Mouse (Mus musculus) kidney, embryonic 16.5 days (tissue): Measurements from ENCODE around the gene Ranbp9. TPM values are rescaled to one million over a fixed set of nuclear protein-coding genes. Genes with fewer than 3 reads are reported as not detected.
A peak's percentile ranks its signal among the peaks of the same experiment; 100 is the strongest.

ENCODE experiments used
- ATAC-seq: fragments of 200-750 bp; cut with Nextera tagmentation; 2 replicates; pipeline ENCODE4 v1.8.0; 2017; ENCODE audit warnings: moderate TSS enrichment; ENCODE audit not compliant: low FRiP score, low TSS enrichment
- H3K27ac ChIP-seq: fragments of 300-500 bp; sonication (generic); 2 replicates; pipeline ENCODE4 v1.5.1; 2014; ENCODE audit warnings: low read length
- H3K27me3 ChIP-seq: fragments of 300-500 bp; sonication (generic); 2 replicates; pipeline ENCODE4 v1.6.1; 2014; ENCODE audit warnings: low read length, control low read depth, mixed read lengths; ENCODE audit not compliant: insufficient read depth
- H3K36me3 ChIP-seq: fragments of 300-500 bp; sonication (generic); 2 replicates; pipeline ENCODE4 v1.6.1; 2014; ENCODE audit warnings: low read length, control low read depth, mixed read lengths; ENCODE audit not compliant: insufficient read depth
- H3K4me1 ChIP-seq: fragments of 300-500 bp; sonication (generic); 2 replicates; pipeline ENCODE4 v1.6.1; 2014; ENCODE audit warnings: low read length, control low read depth, mixed read lengths; ENCODE audit not compliant: insufficient read depth
- H3K4me2 ChIP-seq: fragments of 300-500 bp; sonication (generic); replicated peaks from 2 replicates; pipeline ENCODE4 v1.6.1; 2014; ENCODE audit warnings: low read depth, low read length
- H3K4me3 ChIP-seq: fragments of 300-500 bp; sonication (generic); 2 replicates; pipeline ENCODE4 v1.5.1; 2014; ENCODE audit warnings: mild to moderate bottlenecking, low read length
- H3K9ac ChIP-seq: fragments of 300-500 bp; sonication (generic); replicated peaks from 2 replicates; pipeline ENCODE4 v1.6.1; 2014; ENCODE audit warnings: low read length
- H3K9me3 ChIP-seq: fragments of 300-500 bp; sonication (generic); 2 replicates; pipeline ENCODE4 v1.6.1; 2016; ENCODE audit warnings: low read length, control low read depth
- WGBS: fragments of 180-500 bp; shearing (Covaris S2); extraction: QIAGEN DNeasy Blood & Tissue Kit; methylation state at CpG from one replicate; pipeline ENCODE4 v1.1.7; 2014; 5-methylcytosine and 5-hydroxymethylcytosine counted together
- polyA plus RNA-seq: library from polyadenylated mRNA; unstranded; fragments of >200 nt; fragmentation: Nextera tagmentation; extraction: Ambion mirVana; gene quantifications from 2 replicates; pipeline ENCODE4 v1.2.1, GENCODE M21; 2015

Ranbp9 gene
- polyA plus RNA-seq, 1 experiment from 2014 or later, result 9.1 TPM

DNA sequence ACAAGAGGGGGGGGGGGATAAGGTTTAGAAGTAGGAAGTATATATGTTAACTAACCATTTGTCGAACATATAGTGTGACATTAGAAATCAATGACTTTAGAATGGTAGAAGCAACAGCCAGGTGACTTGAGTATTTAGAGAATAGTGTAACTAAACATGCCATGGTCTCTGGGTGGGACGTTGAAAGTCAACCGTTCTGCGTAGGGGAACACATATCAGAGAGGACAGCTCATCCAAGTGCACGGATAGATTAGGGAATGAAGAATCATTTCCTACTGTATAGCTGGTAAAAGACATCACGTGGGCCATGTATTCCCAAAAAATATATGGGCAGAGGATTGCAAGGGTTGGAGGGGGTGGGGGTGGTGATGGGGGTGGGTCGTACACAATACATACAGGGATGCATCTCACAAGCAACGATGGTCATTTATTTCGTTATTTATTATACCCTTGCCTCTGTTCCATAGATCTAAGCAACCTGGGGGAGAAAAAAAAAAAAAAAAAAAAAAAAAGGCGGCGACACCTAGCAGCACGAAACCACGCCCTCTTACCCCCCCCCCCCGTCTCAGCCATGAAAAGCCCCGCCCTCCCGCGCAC lies 83.3 kb downstream of the Ranbp9 start:
- Histone ChIP-seq H3K9ac (no peak overlapping the region; the same call in 1 of the 2 replicates), H3K4me1 (peaks cover 7% of the 10 kb centered on the region), H3K9me3 (peaks cover 13% of the 10 kb centered on the region; the same call in 1 of the 2 replicates), H3K36me3 (peaks cover 39% of the 10 kb centered on the region; the same call in 1 of the 2 replicates), H3K27ac (no peak overlapping the region; the same call in 1 of the 2 replicates), H3K4me2 (peak overlapping the region; percentile 78), H3K27me3 (no peaks in the 10 kb centered on the region), H3K4me3 (peak overlapping the region; percentile 80)
- ATAC-seq, result peak; percentile 37; the same call in 1 of the 2 replicates
- 55% methylated on average over 13 of the region's 17 CpGs for WGBS

- Histone ChIP-seq H3K27ac (no peak overlapping the region), H3K27me3 (no peaks in the 10 kb centered on the region), H3K9me3 (peaks cover 5% of the 10 kb centered on the region), H3K36me3 (peaks cover 15% of the 10 kb centered on the region), H3K9ac (no peak overlapping the region), H3K4me3 (no peak overlapping the region), H3K4me1 (no peaks in the 10 kb centered on the region), H3K4me2 (no peak overlapping the region)
- WGBS, result 96% methylated on average over 10 of the region's 10 CpGs
- no peak for ATAC-seq
Measured at GRCm38 (mm10) chr13:43385321-43385720, 95.8 kb downstream of the Ranbp9 start.

- 56% methylated on average over 3 of the region's 3 CpGs for WGBS
- no peak for ATAC-seq
- Histone ChIP-seq H3K27ac (no peak overlapping the region), H3K27me3 (no peaks in the 10 kb centered on the region), H3K36me3 (peaks cover 16% of the 10 kb centered on the region; the same call in 1 of the 2 replicates), H3K4me1 (no peaks in the 10 kb centered on the region), H3K9me3 (no peaks in the 10 kb centered on the region), H3K9ac (no peak overlapping the region), H3K4me2 (no peak overlapping the region), H3K4me3 (no peak overlapping the region)
Measured at GRCm38 (mm10) chr13:43379989-43380388, 101.1 kb downstream of the Ranbp9 start.

GRCm38 (mm10) chr13:43374918-43375432 lies 106.1 kb downstream of the Ranbp9 start:
- H3K9ac ChIP-seq, result no peak overlapping the region
- no peak overlapping the region for H3K27ac ChIP-seq
- no peak for ATAC-seq
- peaks cover 31% of the 10 kb centered on the region for H3K36me3 ChIP-seq
- WGBS, result 53% methylated on average over 2 of the region's 2 CpGs
- no peaks in the 10 kb centered on the region; the same call in 1 of the 2 replicates for H3K9me3 ChIP-seq
- H3K4me3 ChIP-seq, result no peak overlapping the region
- H3K4me2 ChIP-seq, result no peak overlapping the region
- H3K4me1 ChIP-seq, result no peaks in the 10 kb centered on the region; the same call in 1 of the 2 replicates
- H3K27me3 ChIP-seq, result no peaks in the 10 kb centered on the region

- H3K9ac ChIP-seq, result no peak overlapping the region
- no peak for ATAC-seq
- H3K9me3 ChIP-seq, result no peaks in the 10 kb centered on the region; the same call in 1 of the 2 replicates
- no peaks in the 10 kb centered on the region; the same call in 1 of the 2 replicates for H3K4me1 ChIP-seq
- no peak overlapping the region for H3K27ac ChIP-seq
- no peak overlapping the region for H3K4me3 ChIP-seq
- H3K27me3 ChIP-seq, result no peaks in the 10 kb centered on the region
- 87% methylated on average over 10 of the region's 10 CpGs for WGBS
- no peak overlapping the region for H3K4me2 ChIP-seq
- H3K36me3 ChIP-seq, result peaks cover 31% of the 10 kb centered on the region
Measured at GRCm38 (mm10) chr13:43374205-43374604, 106.9 kb downstream of the Ranbp9 start.

GRCm38 (mm10) chr13:43372892-43373291 lies 108.2 kb downstream of the Ranbp9 start:
- H3K9me3 ChIP-seq, result no peaks in the 10 kb centered on the region; the same call in 1 of the 2 replicates
- H3K4me1 ChIP-seq, result no peaks in the 10 kb centered on the region; the same call in 1 of the 2 replicates
- no peak overlapping the region for H3K27ac ChIP-seq
- no peak overlapping the region for H3K4me3 ChIP-seq
- peaks cover 31% of the 10 kb centered on the region for H3K36me3 ChIP-seq
- no peak overlapping the region for H3K9ac ChIP-seq
- H3K27me3 ChIP-seq, result no peaks in the 10 kb centered on the region
- 93% methylated on average over 1 of the region's 1 CpGs for WGBS
- H3K4me2 ChIP-seq, result no peak overlapping the region
- no peak for ATAC-seq

GRCm38 (mm10) chr13:43370063-43370462 lies 111.0 kb downstream of the Ranbp9 start:
- Histone ChIP-seq H3K9me3 (no peaks in the 10 kb centered on the region; the same call in 1 of the 2 replicates), H3K27me3 (no peaks in the 10 kb centered on the region), H3K4me3 (no peak overlapping the region), H3K27ac (no peak overlapping the region), H3K4me1 (peaks cover 5% of the 10 kb centered on the region; the same call in 1 of the 2 replicates), H3K4me2 (no peak overlapping the region), H3K9ac (no peak overlapping the region), H3K36me3 (peaks cover 25% of the 10 kb centered on the region)
- WGBS, result 74% methylated on average over 6 of the region's 6 CpGs
- ATAC-seq, result no peak

- peak; percentile 36 for ATAC-seq
- Histone ChIP-seq H3K9ac (peak overlapping the region; percentile 80), H3K36me3 (peaks cover 3% of the 10 kb centered on the region; the same call in 1 of the 2 replicates), H3K4me2 (peak overlapping the region; percentile 87), H3K4me1 (peaks cover 5% of the 10 kb centered on the region; the same call in 1 of the 2 replicates), H3K27me3 (no peaks in the 10 kb centered on the region), H3K4me3 (peak overlapping the region; percentile 58), H3K9me3 (no peaks in the 10 kb centered on the region), H3K27ac (peak overlapping the region; percentile 68)
- 9% methylated on average over 11 of the region's 11 CpGs for WGBS
Measured at GRCm38 (mm10) chr13:43365825-43366184, 115.3 kb downstream of the Ranbp9 start.

DNA sequence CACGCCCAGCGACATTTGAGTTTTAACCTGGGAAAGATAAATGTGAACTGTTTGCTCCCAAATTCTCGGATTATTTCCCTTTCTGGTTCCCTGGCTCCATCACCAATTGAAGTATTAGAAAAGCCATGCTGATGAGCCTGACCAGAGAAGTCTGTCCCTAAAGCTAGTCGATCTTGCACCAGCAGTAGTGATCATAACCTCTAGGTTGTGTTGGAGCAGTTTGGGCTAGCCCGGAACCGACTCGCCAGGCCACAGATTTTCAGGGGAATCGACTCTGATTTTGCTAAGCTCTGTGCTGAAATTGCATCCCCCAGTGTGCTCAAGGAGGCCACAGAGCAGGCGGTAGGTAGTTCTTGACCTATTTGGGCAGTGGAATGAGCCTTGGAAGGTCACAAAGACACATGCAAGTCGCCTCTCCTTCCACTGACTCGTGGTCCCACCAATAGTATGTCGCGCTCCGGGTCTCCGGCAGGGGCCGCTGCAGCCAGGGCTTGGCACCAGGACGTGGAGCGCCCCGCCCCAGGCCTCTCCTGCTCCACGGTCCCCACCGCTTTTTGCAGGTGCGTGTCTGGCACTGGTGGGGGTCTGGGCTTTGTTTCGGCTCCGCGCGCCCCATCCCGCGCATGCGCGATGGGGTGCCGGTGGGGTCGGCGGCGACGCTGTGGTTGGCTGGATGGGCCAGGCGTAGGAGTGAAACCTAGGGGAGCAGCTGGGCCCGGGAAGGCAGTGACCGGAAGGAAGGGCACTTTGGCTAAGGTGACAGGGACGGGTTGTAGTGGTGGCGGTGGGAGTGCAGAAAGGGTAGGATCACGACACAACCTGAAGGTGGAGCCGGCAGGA lies 115.9 kb downstream of the Ranbp9 start, which contains the start of gene Sirt5:
Gene Sirt5, plus strand, starts transcription at position 512 of the 840 bp plus-strand sequence.
- WGBS, result 15% methylated on average over 42 of the region's 42 CpGs
- H3K4me2 ChIP-seq, result peak within 1 kb of the TSS; percentile 87
- H3K27me3 ChIP-seq, result no peaks in the 10 kb centered on the region
- ATAC-seq, result peak; percentile 96
- no peaks in the 10 kb centered on the region for H3K9me3 ChIP-seq
- H3K4me3 ChIP-seq, result peak within 1 kb of the TSS; percentile 58
- peak within 1 kb of the TSS; percentile 68 for H3K27ac ChIP-seq
- no peaks in the 10 kb centered on the region for H3K36me3 ChIP-seq
- H3K9ac ChIP-seq, result peak within 1 kb of the TSS; percentile 80
- H3K4me1 ChIP-seq, result peaks cover 5% of the 10 kb centered on the region; the same call in 1 of the 2 replicates
